Mouse (Mus musculus) frontal cortex, postnatal 25 days (tissue): ENCODE data around the gene Zfp507.

ENCODE experiments used
- DNase-seq, 2 experiments: peaks; one replicate each; pipeline ENCODE4 v3.0.0; 2022; ENCODE audit warnings: low spot score in 2 of 2

Zfp507 gene

DNA sequence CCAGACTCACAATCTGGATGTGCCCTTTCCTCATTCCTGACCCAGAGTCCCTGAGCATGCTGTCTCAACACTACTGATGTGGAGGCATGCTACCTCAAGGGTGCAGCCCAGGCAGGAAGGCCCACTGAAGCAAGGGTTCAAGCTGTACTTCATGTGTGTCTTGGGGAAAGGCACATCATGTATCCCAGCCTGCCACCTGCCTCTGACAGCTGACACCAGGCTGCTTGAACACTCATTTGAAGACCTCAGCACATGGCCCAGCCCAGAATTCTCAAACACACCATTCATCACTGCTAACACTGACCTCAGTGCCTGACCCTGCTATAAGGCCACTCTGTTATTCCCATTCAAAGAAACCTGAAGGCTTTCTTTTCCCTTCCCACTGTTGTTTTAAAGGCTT lies 20.6 kb downstream of the Zfp507 start:
- DNase-seq: no peak

DNA sequence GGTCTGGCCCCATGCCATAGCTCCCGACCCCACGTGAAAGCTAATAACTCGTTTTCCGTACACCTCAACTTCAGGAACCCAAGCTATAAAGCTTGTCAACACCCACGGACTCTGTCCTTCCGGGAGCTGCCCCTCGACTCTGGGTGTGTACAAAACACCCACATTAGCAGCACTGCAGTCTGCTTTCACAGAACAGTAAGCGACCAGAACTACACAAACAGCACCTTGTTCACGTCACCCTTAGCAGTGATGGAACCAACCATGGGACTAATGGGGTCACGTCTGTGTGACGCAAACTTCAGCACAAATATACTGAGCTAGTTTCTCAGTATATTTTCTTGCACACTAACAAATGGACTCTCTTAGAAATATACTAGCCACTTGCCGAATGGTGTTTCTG lies 28.7 kb downstream of the Zfp507 start:
- DNase-seq: no peak

DNA sequence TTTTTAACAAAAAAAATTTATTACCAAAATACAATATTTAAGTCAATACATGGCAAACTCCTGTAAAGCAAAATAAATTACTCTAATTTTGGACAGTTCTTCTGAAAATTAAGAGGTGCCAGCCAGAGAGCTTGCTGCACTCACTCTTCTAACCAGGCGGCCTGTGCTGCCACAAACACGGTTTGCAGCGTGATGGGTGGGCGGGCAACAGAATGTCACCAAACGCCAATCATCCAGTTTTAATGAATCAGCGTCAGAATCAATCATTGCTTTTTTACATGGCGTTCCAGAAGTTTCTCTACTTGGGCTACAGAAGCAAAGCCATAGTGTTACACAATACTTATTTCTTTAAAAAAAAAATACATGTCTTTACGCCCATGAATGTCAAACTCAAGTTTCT lies 30.5 kb downstream of the Zfp507 start:
- DNase-seq: no peak

DNA sequence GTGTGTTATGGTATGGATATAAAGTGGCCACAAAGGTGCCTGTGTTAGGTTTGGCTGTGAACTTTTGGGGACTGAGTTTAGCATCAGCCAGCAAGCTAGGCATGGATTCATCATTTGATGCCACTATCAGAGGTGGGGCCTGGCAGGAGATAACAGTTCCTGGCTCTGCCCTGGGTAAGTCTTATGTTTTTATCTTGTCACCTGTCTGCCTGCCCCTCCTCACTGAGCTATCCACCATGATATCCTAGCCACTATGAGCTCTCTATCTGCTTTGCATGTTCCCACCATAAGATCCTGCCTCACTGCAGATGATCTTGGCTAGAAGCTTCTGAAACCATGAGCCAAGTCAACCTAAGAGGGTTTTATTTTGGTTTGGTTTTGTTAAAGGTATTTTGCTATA lies 31.7 kb downstream of the Zfp507 start:
- no peak for DNase-seq

DNA sequence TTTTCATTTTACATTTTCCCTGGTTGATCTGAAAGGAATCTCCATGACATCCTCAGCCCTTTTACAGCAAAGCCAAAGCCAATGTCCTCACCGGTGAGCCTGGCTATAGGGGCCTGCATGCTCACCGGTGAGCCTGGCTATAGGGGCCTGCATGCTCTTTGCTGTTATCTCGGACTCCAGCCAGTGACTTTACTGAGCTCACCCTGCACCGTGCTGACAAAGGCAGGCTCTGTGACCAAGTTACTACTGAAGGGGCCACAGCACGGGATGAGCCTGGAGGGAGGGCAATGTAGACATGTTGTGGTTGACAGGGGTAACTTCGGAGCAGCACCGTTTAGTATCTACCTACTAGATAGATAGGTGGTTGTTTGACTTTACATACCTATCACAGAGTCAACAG lies 32.7 kb downstream of the Zfp507 start:
- DNase-seq: no peak

DNA sequence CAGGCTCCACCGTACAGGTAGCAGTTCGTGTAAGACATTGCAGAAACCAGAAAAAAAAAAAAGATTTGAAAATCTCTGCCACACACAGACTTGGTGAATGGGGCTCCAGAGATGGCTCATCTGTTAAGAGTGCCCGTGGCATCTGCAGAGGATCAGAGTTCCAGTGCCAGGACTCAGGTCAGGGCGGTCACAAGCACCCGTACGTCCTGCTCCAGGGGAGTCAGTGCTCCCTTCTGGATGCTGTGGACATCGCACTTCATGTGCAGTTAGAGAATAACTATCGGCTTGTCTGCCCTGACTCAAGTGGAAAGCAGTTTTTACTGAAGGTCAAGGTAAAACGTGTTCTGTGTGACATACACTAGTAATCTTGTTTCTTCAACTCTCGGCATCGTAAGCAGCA lies 38.3 kb downstream of the Zfp507 start:
- no peak for DNase-seq

DNA sequence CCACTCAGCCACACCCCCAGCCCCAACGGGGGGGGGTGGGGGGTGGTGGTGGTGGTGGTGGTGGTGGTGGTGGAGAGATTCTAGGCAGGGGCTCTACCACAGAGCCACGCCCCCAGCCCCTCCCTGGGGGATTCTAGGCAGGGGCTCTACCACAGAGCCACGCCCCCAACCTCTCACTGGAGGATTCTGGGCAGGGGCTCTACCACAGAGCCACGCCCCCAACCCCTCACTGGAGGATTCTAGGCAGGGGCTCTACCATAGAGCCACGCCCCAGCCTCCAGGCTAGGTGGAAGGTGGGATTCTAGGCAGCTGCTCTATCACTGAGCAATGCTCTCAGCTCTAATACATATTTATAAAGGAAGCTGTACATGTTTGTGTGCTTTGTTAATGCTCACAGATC lies 41.0 kb downstream of the Zfp507 start:
- DNase-seq: no peak

DNA sequence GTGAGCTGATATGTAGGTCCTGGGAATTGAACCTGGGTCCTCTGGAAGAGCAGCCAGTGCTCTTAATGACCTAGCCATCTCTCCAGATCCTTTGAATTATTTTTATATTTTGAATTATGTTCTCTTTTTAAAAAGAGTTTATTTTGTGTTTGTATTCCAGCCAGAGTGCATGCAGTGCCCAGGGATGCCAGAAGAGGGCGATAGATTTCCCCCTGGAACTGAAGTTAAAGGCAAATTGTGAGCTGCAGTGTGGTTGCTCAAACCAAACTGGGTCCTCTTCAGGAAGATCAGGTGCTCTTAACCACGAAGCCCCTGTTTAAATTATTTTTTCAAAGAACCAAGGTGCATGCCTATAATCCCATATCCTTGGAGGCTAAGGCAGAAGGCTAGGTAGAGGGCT lies 43.2 kb downstream of the Zfp507 start:
- DNase-seq: no peak

DNA sequence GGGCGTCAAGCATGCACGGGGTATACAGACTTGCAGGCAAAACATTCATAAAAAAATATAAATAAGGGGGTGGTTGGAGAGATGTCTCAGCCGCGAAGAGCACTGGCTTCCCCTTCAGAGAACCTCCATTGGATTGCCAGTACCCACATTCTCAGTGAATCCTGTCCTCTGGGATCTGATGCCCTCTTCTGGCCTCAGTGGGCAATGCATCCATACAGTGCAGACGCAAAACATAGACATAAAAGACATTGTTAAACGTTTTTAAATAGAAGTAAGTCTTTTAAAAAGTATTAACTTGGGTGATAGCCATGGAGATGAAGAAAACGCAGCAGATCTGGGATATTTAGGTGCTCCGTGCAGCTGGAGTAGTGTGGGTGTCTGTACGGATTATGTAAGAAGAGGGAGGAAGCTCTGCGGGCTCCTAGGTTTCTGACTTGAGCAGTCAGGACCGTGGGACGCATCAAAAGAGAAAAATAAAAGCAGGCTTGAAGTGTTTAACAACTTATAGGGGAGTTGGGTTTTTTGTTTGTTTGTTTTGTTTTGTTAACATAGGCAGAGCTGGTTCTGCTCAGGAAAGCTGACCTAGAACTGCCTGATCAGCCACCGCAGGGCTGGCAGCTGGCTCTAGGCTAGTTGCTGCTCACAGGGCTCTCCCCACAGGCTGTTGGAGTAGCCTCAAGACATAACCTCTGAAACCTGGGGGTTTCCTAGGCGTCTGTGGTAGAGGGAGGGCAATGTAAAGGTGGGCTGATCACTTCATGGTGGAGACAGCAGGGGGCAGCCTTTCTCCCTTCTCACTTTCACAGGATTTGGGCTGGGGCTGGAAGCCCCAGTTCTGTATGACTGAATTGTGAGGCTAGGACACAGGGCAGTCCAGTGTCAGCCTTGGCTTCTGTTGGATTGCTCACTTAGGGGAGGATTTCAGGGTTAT lies 46.0 kb downstream of the Zfp507 start:
- no peak for DNase-seq

DNA sequence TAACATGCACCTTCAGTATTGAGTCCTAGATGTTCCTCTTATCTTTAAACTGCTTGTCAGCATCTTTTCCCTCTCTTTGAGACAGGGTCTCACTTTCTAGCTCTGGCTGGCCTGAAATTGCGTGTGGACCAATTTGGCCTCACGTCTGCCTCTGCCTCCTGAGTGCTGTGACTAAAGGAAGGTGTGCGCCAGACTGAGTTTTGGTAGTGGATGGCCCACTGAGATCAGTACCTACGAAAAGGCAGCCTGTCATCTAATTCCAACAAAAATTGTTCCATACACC lies 48.0 kb downstream of the Zfp507 start:
- no peak for DNase-seq

DNA sequence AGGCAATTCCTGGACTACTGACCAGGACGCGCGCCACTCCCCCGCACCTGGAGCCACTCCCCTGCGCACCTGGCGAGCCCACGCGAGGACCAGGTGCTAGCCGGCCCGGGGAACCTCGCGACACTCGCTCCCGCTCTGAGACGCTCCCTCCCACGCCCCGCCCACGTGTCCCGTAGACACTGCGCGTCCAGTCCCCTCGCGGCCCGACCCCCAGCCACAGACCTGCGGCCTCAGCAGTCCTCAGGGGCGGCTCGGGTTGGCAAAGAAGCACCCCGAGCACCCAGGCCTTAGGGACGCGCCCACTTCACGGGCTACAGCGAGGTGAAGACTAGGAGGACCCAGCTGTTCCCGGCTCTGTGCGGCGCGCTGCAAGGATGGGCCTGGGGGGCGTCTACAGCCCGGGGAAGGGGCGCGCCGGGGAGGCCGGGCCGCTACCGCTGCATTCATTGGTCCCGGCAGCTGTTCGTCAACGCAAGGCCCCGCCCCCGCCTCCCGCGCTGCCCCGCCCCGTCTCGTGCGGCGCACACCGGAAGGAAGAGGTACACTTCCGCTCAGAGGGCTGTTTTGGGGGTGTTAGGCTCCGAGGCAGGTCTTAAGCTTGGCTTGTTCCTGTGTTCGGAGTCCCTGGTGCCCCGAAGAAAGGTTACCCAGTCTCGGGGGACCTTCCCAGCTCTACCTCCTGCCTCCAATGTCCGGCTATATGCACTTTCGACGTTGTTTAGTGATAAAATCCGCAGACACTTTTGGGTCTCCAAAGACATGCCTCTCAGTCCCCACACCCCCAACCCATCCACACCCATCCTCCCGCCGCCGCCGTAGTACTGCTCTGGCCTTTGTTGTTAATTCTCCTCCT lies 48.5 kb downstream of the Zfp507 start, which contains the start of gene Dpy19l3:
Gene Dpy19l3, minus strand, starts transcription at position 422 of the 853 bp plus-strand sequence.
- peak; percentile 73 to 83 for DNase-seq

DNA sequence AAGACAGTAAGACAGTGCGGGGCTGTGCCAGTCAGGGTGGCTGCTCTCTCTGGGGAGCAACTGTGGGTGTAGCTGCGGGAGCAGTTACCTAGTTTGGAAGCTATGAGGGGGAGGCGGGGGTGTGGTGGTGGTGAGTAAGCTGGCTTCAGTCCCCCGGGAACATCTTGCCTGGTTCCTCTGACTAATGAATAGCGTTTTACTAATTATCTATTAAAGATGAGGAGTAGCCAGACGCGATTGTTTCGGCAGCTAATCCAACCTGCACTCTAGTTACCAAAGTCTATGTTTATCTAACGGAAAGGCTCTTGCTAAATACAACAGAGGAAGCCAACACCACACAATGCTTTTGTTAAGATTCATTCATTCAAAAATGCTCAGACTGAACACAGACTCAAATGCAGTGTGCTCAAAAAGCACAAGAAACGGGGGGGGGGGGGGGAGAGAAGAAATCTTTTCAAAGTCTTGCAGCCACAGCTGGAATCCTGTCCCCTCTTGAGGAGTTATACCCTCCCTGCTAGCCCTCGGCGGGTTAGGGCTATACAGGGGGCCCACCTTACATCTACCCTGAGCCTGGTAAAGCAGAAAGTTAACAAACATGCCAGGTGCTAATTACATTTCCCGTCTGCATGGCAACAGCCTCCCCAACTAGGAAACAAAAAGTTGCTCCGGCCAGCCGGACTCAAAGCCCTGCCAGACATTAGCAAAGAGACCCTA lies 49.3 kb downstream of the Zfp507 start:
- peak in 1 of 2 experiments; percentile 26 for DNase-seq

DNA sequence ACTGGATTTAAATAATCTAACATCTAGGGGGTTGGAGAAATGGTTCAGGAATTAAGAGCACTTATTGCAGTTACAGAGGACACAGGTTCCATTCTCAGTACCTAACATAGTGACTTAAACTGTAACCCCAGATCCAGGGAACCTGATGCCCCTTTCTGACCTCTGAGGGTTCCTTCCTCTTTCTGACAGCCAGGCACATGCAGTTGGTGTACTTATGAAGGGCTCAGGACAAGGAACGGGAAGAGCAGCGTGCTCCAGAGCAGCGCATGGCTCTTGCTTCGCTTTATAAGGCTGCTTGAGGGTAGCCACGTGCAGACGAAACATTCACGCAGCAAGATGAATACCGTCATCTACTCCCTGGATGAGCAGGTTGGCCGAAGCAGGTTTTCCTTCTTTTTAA lies 51.9 kb downstream of the Zfp507 start:
- DNase-seq: no peak

DNA sequence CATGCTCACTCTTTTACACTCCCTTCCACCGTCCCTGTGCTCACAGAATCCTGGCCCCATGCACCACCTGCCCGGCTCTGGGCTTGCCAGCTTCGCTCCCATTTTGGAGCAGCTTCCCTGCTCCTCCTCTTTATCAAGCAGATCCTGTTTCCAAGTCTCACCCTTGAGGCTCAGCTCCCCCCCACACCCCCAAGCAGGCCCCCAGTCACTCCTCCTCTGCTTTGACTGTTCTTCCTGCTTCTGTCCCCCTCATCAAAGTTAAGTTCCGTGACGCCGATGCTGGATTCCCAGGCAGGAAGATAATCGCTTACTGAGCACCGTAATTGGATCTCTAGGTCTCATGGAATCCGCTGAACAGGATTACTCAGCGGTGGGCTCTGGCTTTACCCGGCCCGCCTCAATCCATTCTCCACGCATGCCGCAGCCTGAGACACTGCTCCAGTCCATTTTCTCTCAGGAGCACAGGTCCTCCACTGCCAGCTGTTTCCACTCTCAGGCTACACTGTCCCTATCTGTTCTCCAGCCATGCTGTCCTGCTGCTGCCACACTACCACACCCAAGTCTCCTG lies 55.3 kb downstream of the Zfp507 start:
- no peak for DNase-seq

DNA sequence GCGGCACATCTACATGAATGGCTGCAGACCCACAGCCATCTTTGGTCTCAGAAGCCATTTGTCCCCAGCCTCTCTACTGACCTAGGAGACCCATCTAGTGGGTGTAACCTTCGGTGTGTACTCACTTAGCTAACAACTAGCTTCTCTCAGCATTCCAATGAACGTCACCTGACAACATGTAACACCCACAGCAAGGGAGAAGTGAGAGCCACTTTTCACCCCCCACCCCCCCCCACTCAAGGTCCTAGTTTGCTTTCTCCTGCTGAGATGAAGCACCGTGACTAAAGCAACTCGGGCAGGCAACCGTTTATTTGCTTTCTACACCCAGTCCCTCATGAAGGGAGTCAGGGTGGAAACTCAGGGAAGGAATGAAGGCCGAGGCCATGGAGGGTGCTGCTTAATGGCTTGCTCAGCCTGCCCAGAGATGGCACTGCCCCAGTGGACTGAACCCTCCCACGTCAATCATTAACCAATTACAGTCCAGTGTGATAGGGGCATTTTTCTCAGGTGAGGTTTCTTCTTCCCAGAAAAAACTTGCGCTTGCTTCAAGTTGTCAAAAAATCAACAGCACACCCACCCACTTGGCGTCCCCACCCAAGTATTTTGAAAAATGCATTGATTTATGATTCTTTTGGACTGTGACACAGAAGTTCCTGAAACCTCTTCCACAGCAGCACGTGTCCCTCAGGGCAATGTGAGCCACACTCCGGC lies 56.0 kb downstream of the Zfp507 start:
- DNase-seq: no peak

DNA sequence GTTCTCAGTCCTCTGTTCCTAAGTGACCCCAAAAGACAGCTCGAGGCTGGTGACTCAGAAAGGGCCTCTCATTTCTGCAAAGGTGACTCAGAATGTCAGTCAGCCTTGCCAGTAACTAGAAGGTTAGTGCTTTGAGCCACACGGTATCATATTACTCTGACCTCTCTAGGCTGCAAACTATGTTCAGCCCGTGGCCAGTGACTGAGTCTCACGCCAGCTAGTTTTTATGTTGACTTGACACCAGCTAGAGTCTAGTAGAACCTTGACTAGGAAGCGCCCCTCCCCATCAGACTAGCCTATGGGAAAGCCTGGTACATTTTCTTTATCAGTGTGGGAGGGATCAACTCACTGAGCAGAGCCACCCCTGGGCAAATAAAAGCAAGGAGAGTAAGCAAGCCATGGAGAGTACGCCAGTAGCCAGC lies 57.5 kb downstream of the Zfp507 start:
- no peak for DNase-seq

DNA sequence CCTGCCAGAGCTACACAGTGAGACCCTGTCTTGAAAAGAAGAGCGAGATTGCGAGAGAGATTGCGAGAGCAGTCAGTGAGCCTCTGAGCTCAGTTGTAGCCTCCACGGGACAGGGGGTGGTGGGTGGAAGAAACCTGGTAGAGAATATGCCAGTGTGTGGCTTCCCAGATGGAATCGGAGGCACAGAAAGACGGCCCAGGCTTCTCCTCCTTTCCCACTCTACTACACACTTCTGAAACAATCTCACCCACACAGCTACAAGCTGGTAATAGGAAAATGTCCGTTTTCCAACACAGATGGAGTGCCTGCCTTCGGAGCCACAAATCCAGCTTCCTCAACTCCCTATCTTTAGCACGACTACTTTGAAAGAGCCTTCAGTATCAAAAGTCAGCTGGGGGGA lies 58.0 kb downstream of the Zfp507 start:
- peak in 1 of 2 experiments; percentile 34 for DNase-seq

DNA sequence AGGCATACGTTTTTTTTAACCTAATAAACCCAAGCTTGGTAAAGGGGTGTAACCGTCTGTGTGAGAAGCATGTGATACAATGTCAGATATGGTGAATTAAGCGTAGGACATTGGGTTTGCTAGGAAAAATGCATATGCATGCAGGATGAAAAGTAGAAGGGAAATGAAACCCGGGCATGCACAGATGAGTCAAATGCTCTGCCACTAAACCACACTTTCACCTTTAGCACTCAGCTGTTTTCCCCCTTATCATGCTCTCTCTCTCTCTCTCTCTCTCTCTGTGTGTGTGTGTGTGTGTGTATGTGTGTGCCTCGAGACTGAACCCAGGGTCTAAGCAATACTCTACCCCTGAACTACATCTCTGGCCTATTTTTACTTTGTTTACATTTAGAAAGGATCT lies 60.5 kb downstream of the Zfp507 start:
- DNase-seq: no peak

DNA sequence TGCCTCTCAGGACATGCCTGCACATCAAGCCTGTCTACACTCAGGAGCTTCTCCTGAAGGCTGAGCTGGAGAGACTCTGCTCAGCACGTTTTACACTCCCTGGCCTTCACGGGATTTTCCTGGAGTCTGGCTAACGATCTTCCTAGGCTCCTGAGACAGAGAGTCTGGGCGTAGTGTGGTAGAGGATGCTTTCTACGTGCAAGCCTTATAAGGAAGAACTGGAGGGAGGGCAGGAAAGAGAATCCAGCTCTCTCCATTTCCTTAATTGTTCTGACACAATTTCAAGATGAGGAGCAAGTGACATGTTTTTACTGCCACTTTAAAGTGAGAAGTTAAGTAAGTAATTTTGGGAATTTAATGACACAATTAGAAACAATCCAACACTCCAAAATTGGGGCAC lies 60.9 kb downstream of the Zfp507 start:
- DNase-seq: no peak

DNA sequence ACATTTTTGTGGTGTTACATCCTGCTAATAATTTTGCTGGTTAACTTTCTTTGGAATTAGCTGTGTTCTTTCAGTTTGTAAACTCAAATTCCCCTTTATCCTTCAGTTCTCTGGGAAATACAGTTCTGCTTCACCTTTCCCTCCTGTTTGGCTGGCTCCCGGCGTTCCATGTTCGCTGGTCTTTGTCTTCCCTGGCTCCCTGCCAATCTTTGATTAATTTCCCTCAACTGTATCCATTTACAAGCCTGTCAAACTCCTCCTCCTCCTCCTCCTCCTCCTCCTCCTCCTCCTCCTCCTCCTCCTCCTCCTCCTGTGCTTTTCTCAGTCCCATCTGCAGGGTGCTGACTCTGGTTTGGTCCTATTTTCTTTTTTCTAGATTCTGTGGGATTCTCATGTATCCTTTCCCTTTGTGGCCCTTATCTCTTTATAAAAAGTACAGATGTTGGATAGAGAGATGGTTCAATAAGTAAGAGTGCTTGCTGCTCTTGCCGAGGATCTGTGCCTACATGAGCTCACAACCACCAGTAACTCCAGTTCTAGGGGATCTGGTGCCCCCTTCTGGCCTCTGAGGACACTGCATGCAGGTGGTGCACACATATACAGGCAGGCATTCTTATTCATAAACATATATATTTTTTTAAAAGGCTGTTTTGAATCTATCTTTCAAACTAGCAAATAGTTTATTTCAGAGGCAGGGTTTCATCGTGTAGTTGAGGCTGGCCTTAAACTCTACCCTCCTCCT lies 62.1 kb downstream of the Zfp507 start:
- DNase-seq: no peak

DNA sequence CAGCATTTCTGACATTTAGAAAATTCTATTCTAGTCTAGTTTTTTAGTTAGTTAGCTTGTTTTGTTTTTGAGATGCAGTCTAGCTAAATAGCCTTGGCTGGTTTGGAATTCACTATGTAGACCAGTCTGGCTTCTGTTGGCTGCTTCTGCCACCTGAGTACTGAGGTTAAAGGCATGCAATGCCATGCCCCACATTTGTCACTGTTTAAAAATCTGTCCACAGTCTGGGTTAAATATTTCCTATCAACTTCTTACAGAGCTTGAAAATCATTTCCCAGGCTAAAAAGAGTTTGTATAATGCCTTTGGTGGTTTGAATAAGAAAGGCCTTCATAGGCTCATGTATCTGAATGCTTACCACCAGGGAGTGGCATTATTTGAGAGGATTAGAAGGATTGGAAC lies 63.9 kb downstream of the Zfp507 start:
- no peak for DNase-seq
